Mouse (Mus musculus) T-cell, adult 2 months (primary cell): ENCODE results near the gene Prpf18.
"Not testable (repeated sequence)": the region's sequence is repeated elsewhere in the genome, so short reads cannot be mapped to it uniquely, and the experiment has no call there.

Experiments
- DNase-seq: peaks from one replicate; pipeline ENCODE4 v3.0.0; 2022; ENCODE audit warnings: low spot score

The Prpf18 gene

DNA sequence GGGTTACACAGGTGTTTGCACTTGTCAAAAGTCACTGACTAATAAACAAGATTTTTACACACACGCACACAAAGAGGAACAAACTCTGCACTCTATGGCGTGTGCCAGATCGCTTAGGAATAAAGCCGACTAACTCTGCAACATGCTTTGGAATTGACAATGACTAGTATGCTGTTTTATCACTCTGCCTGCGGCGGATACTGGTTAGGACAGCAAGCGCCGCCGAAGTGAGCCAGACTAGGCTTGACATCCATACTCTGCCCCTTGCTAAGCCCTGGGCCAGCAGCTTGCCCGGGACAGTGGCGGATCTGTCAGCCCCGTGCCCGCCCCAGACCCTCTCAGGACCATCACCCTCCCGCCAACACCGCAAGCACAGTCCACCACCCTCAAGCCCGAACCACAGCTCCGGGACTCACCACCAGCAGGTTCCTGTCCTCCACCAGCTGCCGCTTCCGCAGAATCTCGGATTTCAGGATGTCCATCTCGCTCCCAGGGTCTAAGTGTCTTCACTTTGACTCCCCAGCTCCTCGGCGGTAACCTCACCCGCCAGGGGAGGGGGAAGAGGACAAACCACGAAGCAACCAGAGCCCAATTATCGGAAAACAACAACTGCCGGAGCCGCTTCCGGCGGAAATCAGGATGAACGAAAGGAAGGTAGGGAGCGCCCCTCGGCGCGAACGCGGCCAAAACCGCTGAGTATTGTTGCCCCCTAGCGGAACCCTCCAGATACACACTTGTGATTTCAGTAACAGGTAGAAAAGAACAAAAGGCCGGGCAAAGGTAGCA lies at the start of gene Prpf18:
Prpf18 (minus strand) TSS at position 614 of the 786 bp plus-strand sequence.
- peak; percentile 93 for DNase-seq

DNA sequence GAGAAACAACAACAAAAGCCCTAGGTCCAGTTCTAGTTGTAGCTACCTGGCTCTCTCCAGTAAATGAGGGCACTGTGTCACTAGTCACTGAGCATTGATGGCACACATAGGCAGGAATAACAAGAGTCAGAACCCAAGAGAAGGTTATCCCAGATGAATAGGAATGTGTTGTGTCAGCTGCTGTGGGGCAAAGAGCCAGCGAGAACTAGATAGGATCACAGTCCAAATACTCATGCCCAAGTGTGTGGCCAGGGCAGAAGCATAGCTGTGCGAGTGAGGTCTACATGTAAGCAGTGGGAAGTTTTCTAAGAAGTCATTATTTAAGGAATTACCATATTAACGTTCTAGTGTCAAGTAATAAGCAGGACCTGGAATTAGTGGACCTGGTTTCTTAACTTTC lies 28.0 kb upstream of the Prpf18 start:
- no peak for DNase-seq

DNA sequence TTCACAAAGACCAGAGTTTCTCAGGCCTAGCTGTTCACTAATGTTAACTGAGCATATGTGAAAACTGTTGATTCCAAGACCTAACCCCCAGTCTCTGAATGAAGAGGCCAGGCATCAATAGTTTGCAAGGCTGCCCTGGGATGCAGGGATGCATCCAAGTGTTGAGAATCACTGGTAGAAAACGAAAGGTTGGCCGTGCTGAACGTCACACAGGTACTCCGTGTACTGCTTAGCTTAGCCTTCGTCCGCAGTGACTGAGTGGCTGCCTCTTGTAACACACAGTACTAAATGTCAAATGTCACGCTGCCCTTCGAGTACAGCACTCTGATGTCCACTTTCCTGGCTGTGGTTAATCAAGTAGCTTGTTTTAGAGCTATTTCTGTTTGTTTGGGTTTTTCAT lies 19.7 kb upstream of the Prpf18 start:
- no peak for DNase-seq

DNA sequence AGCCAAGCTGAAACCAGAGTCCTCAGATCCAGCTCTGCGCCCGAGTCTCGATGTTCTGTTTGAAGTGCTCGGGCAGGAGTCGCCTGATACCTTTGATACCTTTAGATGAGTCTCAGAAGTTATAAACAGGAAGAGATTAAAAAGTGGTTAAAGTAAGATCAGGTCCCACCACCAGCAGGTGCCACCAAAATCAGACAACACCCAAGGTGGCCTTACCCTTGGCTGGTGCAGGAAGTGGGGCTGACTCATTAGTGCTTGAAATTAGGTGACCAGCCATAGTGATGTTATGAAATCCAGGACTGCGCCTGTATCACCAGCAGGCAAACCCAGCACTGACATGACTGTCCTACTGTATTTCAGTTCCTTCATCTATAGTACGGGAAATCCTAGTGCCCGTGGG lies 17.8 kb upstream of the Prpf18 start:
- no peak for DNase-seq

DNA sequence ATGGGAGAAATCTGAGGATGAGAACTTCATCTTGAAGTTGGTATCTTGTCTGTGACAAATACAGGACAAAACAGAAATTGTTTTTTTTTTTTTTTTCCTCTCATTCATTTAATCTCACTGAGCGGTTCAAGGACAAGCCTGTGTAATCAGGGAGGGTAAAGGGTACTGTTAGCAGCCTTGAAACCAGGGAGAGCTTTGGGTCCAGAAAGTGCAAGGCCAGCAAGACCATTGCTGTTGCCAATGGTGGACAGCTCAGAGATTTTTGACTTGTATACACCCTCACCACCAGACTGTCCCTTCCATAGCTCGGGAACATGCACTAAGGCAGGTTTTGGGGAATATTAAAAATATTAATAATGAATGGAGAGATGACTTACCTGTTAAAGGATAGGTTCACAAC lies 16.7 kb upstream of the Prpf18 start:
- no peak for DNase-seq

DNA sequence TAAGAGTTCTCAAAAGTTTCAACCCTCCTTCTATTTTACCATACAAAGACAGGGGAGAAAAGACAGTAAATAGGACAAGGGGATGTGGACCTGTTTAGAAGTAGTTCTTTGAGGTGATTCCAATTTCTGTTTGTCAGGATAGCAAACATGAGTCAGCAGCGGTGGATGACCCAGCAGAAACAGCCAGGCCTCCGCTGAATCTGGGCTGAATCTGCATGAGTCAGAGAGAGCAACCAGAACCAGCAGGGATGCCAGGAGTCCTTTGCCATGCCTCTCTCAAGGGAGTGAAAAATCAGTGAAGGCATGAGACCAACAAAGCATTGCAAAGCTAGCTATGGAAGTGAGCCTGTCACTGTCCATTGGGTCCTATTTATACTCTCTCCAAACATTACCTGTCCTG lies 8.8 kb upstream of the Prpf18 start:
- DNase-seq = no peak

DNA sequence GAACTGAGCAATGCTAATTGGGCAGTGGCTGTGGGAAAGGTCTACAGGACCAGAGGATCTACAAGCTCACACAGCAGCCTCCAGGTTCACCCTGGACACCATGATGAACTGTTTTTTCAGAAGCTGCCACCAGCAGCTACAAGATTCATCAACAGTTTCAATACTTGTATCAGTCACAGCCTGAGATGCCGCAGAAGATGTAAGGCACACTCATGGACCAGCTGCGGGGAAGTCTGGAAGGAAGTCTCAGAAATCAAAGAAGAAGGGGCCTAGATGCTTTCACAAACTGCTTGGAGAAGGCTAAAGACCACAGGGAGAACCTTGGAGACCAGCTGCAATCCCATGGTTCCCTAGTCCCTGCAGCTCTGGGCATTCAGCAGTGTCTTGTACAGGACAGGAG lies 2.3 kb downstream of the Prpf18 start:
- DNase-seq = no peak

DNA sequence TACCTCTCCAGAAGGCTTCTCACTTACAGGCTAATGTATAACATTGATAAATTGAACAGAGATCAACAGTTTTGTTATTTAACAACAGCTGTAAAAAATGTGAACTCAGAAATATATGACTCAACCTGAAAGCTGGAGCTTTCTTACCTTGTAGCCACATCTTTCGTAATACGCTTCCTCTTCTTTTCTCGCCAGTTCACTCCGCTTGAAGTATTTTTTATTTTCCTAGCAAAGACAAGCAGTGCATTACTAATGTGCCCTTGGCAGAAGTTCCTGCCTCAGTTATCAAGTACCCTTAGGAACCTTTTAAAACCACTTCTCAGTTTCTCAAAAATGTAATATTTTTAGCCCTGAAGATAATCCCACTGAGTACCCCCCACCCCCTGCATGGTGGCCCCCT lies 3.8 kb downstream of the Prpf18 start:
- DNase-seq = no peak

DNA sequence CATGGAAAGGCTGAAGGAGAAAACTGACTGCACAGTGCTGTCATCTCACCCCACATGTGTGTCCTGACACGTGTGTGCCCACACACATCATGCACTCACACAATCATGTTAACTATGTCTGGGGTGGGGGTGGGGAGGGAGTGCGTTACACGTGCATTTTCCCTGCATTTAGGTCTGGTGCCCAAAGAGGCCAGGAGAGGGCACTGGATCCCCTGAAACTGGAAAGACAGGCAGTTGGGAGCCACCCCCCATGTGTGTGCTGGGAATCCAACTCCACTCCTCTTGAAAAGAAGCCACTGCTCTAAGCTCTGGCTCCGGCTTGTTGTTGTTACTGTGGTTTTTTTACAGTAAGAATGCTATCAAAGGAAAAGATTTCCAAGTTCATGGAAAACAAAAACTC lies 6.8 kb downstream of the Prpf18 start:
- no peak for DNase-seq

DNA sequence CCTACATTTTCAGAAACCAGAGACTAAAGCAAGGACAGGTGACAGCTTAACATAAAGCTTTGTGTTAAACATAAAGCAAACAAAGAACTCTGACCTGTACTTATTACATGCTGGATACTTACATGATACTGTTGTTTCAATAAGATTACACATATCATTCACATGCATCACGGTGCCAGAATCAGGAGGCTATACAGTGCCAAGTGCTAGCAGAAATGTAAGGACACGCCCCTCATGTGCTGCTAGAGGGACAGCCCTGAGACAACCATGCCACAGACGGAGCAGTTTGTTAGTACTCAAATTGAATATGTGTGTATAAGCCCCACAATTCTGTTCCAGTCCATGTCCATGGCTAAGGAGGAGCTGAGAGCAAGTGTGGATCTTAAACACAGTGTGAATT lies 13.7 kb downstream of the Prpf18 start:
- no peak for DNase-seq

DNA sequence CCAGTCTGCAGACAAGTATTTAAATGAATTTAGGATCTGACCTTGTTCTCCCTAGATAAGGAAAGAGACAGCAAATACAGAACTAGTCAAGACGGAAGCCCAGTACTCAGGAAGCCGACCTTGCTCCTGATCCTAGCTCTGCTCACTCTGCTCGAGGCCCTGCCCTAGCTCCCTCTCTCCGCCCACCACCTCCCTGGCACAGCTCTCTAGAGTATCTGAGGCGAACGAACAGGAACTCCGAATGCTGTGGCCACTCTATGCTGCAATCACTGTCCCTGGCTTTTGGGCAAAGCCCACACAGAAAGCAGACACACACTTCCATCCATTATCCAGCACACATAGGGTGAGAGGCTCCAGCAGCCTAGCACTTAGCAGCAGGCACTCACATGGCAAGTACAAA lies 15.3 kb downstream of the Prpf18 start:
- DNase-seq = no peak

DNA sequence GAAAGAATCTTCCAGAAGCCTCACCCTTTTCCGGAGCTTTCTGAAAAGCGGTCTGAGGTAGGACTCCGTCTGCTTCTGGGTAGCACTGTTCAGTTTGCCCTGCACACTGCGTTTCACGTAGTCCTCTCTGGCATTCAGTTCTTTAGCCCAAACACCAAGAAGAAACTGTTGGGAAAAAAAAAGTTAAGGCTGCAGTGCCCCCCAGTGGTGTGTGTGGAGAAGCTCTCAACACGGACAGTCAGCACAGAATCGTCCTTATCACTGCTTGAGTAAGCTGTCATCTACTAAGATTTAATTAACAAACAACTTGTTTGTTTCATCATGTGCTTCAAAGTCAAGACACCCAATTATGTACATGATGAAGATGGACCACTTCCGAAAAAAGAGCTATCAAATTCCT lies 16.1 kb downstream of the Prpf18 start:
- DNase-seq = no peak

DNA sequence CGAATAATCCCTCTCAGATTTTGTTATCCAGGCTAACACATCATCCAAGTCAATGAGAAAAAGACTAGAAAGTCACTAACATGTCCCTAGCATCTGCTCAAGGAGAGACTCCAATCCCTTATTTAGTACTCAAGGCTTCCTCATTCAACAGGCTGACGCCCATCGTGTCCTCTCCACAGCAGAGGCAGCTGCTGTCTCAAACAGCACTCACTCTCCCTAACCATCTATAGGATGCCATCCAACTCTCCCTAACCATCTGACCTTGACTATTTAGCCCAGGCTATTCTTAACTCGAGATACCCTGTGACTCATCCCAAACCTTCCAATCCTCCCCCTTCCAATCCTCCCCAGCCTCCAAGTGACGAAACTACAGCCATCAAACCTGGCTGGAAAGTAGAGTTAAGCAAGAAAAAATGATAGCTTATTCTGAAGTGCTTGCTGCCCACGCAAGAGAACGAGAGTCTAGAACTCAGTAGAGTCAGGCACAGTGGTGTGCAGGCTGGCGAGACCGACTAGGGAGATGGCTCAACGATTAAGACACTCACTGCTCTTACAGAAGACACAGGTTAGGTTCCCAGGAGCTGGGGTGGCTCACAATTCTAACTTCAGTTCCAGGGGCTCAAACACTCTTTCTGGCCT lies 21.6 kb downstream of the Prpf18 start:
- DNase-seq = no peak

DNA sequence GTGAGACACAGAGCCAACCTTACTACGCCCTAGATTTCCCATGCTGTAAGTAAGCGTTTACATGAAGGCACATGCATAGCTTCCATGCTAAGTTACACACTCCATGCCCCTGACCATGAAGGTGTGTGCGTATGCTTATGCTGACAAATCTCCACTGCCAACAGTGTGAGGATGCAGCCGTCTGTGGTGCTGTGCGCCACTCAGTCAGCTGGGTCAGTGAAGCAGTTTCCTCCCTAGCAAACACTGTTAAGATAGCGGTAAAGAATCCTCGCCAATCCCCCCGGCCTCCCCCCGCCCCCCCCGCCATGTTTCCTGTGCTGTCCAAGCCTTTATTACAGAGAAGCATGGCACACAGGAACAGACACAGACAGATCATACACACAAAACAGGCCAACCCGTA lies 22.4 kb downstream of the Prpf18 start:
- DNase-seq = no peak

DNA sequence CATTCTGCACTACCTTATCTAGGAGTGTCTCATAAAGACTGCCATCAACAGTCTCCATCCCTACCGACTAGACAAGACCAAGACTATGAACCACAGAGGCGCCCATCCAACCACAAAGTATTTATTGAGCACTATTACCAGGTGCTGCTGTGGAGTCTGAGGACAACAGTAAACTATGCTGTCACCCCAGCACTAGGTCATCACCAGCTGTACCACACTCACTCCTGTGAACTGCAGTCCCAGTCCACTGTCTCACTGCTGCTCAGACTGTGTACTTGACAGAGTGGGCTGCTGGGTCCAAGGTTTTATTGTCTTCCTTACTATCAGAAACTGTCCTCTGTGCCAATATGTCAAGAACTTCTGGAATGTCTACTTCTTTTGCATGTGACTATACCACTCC lies 23.0 kb downstream of the Prpf18 start:
- no peak for DNase-seq

DNA sequence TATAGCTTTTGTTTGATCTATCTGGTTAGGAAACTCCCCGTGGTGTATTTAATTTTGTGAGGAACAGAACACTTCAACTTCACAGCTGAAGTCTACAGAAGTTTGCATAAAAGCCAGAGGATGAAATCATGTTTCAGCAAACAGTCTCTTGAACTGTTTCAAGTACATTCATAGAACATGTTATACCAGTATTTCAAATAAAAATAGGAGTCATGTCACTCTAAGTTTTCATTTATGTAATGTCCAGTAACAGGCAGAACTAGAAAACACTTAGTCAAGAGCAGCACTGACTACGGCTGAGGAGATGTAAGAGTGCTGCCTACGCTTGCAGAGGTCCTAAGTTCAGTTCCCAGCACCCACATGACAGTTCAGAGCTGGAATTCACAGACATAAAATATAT lies 25.0 kb downstream of the Prpf18 start:
- no peak for DNase-seq

DNA sequence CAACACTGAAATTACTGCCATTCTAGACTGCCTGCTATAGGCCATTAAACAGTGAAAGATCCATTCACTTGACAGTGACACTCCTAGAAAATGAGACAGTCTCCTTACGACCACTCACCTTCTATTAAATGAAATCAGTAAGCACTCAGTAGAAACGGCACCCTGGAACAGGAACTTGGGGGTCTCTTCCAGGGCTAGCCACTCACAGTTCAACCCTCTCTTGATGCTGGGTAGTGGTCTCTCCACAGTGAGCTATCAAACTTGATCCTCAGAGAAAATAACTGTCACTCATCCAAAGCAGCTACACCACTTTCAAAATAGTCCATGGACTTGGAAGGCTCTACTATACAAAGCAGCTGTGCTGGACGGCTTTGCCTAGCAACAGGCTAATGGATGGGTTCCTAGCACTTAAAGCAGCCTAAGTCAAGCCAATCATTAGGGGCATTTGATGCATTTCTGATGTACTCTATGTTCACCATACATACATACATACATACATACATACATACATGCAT lies 30.4 kb downstream of the Prpf18 start:
- DNase-seq = no peak

DNA sequence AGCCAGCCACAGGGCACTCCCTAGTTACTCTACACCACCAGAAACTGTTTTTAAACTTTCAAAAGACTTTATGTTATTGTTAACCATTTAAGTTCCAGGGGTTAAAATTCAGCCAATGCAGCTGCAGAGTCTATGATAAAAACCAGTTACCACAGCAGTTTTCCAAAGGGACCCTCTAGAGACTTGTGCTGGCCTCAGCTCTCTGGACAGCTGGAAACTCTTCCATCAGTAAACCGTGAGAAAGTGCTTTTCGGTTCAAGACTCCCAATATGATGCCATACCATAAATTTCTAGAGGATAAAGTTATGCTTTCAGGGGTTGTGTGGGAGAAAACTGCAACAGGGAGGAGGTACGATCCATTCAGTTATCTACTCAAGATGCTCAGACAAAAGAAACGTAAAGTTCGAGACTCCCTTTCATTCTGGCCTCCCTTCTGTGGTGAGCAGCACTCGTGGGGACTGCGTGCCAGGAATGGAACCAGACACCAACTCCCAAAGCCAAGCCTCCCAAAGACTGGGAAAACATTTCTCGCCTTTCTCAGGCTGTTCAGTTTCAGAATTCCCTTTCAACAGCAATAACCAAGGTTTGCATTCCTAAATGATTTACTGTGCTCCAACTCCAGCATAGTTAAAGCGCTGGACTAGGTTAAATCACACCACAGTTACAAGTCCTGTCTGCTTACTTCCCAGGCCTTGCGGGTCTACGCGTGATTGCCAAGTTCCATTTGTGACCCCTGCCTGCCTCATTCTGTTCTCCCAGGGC lies 31.1 kb downstream of the Prpf18 start:
- no peak for DNase-seq

DNA sequence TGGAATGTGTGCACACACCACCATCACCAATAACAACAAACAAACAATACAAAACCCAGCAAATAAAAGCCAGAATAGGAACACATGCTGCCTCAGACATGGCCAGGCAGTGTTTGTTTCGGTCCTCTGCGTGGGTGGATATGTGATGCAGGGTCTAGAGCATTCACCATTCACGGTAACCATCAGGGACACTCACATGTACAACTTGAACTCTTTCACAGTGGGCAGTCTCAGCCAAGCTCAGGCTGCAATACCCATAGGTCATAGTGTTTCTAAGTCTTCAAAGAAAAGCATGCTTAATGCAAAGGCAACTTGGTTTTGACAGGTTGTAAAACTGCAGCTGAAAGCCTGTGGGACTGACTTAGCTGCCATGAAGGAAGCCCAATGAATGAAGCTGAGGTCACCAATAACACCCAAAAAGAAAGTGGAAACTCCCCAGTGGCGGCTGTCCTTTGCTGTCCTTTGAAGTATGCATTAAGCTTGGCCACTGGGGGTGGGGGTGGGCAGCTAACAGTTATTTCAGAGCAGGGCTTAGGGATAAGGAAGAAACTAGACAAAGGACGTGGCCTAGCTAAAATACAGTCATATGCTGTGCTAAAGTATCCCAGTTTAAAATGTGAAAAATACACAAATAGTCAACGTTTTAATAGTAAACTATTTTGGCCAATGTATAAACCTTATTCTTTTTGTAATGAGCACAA lies 31.9 kb downstream of the Prpf18 start:
- DNase-seq = no peak

DNA sequence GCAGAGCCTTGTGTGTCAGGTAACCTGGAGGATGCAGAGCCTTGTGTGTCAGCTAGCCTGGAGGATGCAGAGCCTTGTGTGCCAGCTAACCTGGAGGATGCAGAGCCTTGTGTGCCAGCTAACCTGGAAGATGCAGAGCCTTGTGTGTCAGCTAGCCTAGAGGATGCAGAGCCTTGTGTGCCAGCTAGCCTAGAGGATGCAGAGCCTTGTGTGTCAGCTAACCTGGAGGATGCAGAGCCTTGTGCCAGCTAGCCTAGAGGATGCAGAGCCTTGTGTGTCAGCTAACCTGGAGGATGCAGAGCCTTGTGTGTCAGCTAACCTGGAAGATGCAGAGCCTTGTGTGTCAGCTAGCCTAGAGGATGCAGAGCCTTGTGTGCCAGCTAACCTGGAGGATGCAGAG lies 32.8 kb downstream of the Prpf18 start:
- DNase-seq = not testable (repeated sequence)

DNA sequence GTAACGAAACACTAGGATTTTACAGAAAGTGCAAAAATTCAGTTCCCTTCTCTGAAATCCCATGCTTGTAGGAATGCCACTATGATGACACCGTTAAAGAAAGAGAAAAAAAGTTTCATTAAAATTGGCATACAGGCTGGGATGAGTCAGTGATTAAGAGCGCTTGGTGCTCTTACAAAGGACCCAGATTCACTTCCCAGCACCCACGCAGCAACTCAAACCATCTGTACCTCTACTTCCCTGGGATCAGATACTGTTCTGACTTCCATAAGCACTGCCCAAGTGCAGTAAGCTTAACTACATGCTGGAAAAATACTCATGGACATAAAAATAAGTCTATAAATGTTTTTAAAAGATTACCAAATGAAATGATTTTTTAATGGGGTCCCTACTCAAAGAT lies 34.9 kb downstream of the Prpf18 start:
- DNase-seq = no peak

DNA sequence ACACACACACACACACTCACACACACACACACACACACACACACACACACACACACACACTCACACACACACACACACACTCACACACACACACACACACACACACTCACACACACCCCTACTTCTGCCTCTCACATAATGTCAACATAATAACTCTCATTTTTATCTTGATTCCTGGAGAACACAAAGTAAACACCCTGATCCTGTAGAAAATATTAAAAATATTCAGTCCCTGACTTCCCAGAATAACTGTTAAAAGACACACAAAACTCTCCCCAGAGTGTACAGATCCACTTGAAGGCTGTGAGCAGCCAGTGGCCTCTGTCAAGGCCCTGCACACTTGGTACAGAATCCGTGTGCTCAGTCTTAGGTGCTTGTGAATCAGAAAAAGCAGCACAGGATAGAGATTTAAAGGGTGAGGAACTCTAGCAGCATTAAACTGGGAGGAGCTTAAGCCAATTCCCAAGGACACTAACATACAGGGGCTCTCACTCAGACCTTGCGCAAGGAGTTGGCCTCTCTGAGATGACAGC lies 36.8 kb downstream of the Prpf18 start:
- DNase-seq = no peak
